Mouse (Mus musculus): ENCODE measurements at regions not wholly inside any gene's neighbourhood (a gene's known extent, or its start where the extent isn't known, plus 50 kb on each side); places are given as distances from the start of the nearest gene placed in this dataset.

GRCm38 (mm10) chr9:101555011-101555673 is 303.5 kb upstream of the Ppp2r3a start:
- no peak for ATAC-seq (replicated peaks; ENCODE audit: poor library complexity)

- ATAC-seq (replicated peaks; ENCODE audit: poor library complexity) = peak; percentile 50
Observed at GRCm38 (mm10) chr9:101552789-101553188, 301.2 kb upstream of the Ppp2r3a start.

GRCm38 (mm10) chr9:101551256-101551655 is 299.7 kb upstream of the Ppp2r3a start:
- ATAC-seq (replicated peaks; ENCODE audit: poor library complexity) = no peak

- ATAC-seq (replicated peaks; ENCODE audit: poor library complexity) = no peak
Observed at GRCm38 (mm10) chr9:101546213-101546832, 294.7 kb upstream of the Ppp2r3a start.

- no peak for ATAC-seq (replicated peaks; ENCODE audit: poor library complexity)
Observed at GRCm38 (mm10) chr9:101518137-101518536, 266.5 kb upstream of the Ppp2r3a start.

GRCm38 (mm10) chr9:101510807-101511206 is 259.2 kb upstream of the Ppp2r3a start:
- no peak for ATAC-seq (replicated peaks; ENCODE audit: poor library complexity)

- no peak for ATAC-seq (replicated peaks; ENCODE audit: poor library complexity)
Observed at GRCm38 (mm10) chr9:101509196-101509595, 257.6 kb upstream of the Ppp2r3a start.

GRCm38 (mm10) chr9:101507023-101507690 is 255.6 kb upstream of the Ppp2r3a start:
- no peak for ATAC-seq (replicated peaks; ENCODE audit: poor library complexity)

- ATAC-seq (replicated peaks; ENCODE audit: poor library complexity) = no peak
Observed at GRCm38 (mm10) chr9:101501706-101502465, 250.3 kb upstream of the Ppp2r3a start.

GRCm38 (mm10) chr9:101501036-101501435 is 249.4 kb upstream of the Ppp2r3a start:
- ATAC-seq (replicated peaks; ENCODE audit: poor library complexity) = no peak

- ATAC-seq (replicated peaks; ENCODE audit: poor library complexity) = no peak
Observed at GRCm38 (mm10) chr9:101498721-101499120, 247.1 kb upstream of the Ppp2r3a start.

GRCm38 (mm10) chr9:101495768-101496167 is 244.2 kb upstream of the Ppp2r3a start:
- no peak for ATAC-seq (replicated peaks; ENCODE audit: poor library complexity)

- ATAC-seq (replicated peaks; ENCODE audit: poor library complexity) = no peak
Observed at GRCm38 (mm10) chr9:101489013-101489412, 237.4 kb upstream of the Ppp2r3a start.

- ATAC-seq (replicated peaks; ENCODE audit: poor library complexity) = no peak
Observed at GRCm38 (mm10) chr9:101476223-101476622, 224.6 kb upstream of the Ppp2r3a start.

GRCm38 (mm10) chr9:101473074-101473461 is 221.5 kb upstream of the Ppp2r3a start:
- ATAC-seq (replicated peaks; ENCODE audit: poor library complexity) = no peak

GRCm38 (mm10) chr9:101472101-101473073 is 220.8 kb upstream of the Ppp2r3a start:
- ATAC-seq (replicated peaks; ENCODE audit: poor library complexity) = no peak

- no peak for ATAC-seq (replicated peaks; ENCODE audit: poor library complexity)
Observed at GRCm38 (mm10) chr9:101471665-101472064, 220.1 kb upstream of the Ppp2r3a start.

GRCm38 (mm10) chr9:101469756-101470155 is 218.2 kb upstream of the Ppp2r3a start:
- no peak for ATAC-seq (replicated peaks; ENCODE audit: poor library complexity)

GRCm38 (mm10) chr9:101464727-101465427 is 213.3 kb upstream of the Ppp2r3a start:
- no peak for ATAC-seq (replicated peaks; ENCODE audit: poor library complexity)

All from megakaryocyte progenitor cell, adult 5-6 weeks (primary cell).